Comparison of ENCODE assay signal across 12 mouse cellular contexts in genomic region chr7:97387561-97388147, GRCm38 (mm10). TPM values are rescaled to one million over a fixed set of nuclear protein-coding genes. Genes with fewer than 3 reads are reported as not detected.
A peak's percentile ranks its signal among the peaks of the same experiment; 100 is the strongest.
DNase-seq lines count a peak whose midpoint lies in the region; ATAC-seq and TF ChIP-seq lines count a peak whose summit lies in the region.
"Had no signal": no experiment of that assay in that cellular context is flagged by ENCODE, and none has a peak within 500 bp of the region (broad histone marks: within the 10 kb centered on the region; RNA-seq: fewer than 3 reads in every experiment).

No protein-coding gene starts in this region.

- peaks cover 46% of the 10 kb centered on the region for H3K36me3 ChIP-seq in hindbrain, embryonic 15.5 days
- peaks cover 7% of the 10 kb centered on the region for H3K36me3 ChIP-seq in hindbrain, embryonic 11.5 days (ENCODE audit: control insufficient read depth, insufficient read depth, low read length)
- peaks cover 3% of the 10 kb centered on the region for H3K36me3 ChIP-seq in testis, adult 2 months (ENCODE audit: control insufficient read depth, insufficient read depth, low read length)

- no peaks in the 10 kb centered on the region for H3K27me3 ChIP-seq in cerebellum, adult 2 months (ENCODE audit: control insufficient read depth, insufficient read depth, low read length)
- H3K27me3 ChIP-seq in hindbrain, embryonic 15.5 days: no peaks in the 10 kb centered on the region
- no peaks in the 10 kb centered on the region for H3K27me3 ChIP-seq in hindbrain, embryonic 11.5 days (ENCODE audit: control insufficient read depth, insufficient read depth, low read length)
- no peaks in the 10 kb centered on the region for H3K27me3 ChIP-seq in testis, adult 2 months (ENCODE audit: control insufficient read depth, insufficient read depth, low read length)
- H3K27me3 ChIP-seq: embryonic facial prominence, embryonic 12.5 days; kidney, embryonic 15.5 days had no signal

- ATAC-seq in hindbrain, embryonic 15.5 days (ENCODE audit: low FRiP score, low read depth): no peak
- ATAC-seq in hindbrain, embryonic 11.5 days (ENCODE audit: low FRiP score): no peak

- 17% methylated on average over 8 of the region's 8 CpGs for WGBS in cerebellum, adult 2 months
- 89% methylated on average over 8 of the region's 8 CpGs for WGBS in hindbrain, embryonic 15.5 days
- WGBS in hindbrain, embryonic 11.5 days: 93% methylated on average over 8 of the region's 8 CpGs

- 0 out of 2 replicates have a peak overlapping the region, but pooled peaks have one; percentile 4 for H3K4me2 ChIP-seq in hindbrain, embryonic 15.5 days
- no peak overlapping the region for H3K4me2 ChIP-seq in hindbrain, embryonic 11.5 days (replicated peaks; ENCODE audit: low read depth, low read length)
- H3K4me2 ChIP-seq: embryonic facial prominence, embryonic 12.5 days; kidney, embryonic 15.5 days had no signal

- peak overlapping the region; percentile 16 for H3K4me3 ChIP-seq in cerebellum, adult 2 months (replicated peaks; ENCODE audit: insufficient read depth, low read depth, low read length)
- H3K4me3 ChIP-seq in hindbrain, embryonic 15.5 days: no peak overlapping the region
- no peak overlapping the region for H3K4me3 ChIP-seq in hindbrain, embryonic 11.5 days (ENCODE audit: low read depth, low read length)
- no peak overlapping the region for H3K4me3 ChIP-seq in testis, adult 2 months (ENCODE audit: control insufficient read depth, low read depth, low read length)
- H3K4me3 ChIP-seq: embryonic facial prominence, embryonic 12.5 days; kidney, embryonic 15.5 days had no signal

- DNase-seq in cerebellum, adult 2 months: no peak
- no peak for DNase-seq in cerebellum, postnatal 4 days (ENCODE audit: low spot score in 2 of 2)
- DNase-seq in hindbrain, embryonic 11.5 days (ENCODE audit: low spot score): no peak
- no peak for DNase-seq in testis, postnatal 14 days (ENCODE audit: low spot score)
- DNase-seq in thymus, postnatal 4 days: peak; percentile 59
- DNase-seq in adipocyte (ENCODE audit: low spot score): no peak

- H3K9me3 ChIP-seq in hindbrain, embryonic 15.5 days: no peaks in the 10 kb centered on the region
- H3K9me3 ChIP-seq in hindbrain, embryonic 11.5 days (ENCODE audit: control insufficient read depth, low read length): no peaks in the 10 kb centered on the region
- H3K9me3 ChIP-seq: embryonic facial prominence, embryonic 12.5 days; kidney, embryonic 15.5 days had no signal

- no peak for TF ChIP-seq CTCF in cerebellum, adult 2 months (IDR thresholded peaks at IDR 0.05; ENCODE audit: borderline replicate concordance, insufficient read depth, low read depth, low read length)
- no peak for TF ChIP-seq CTCF in testis, adult 2 months (IDR thresholded peaks at IDR 0.05; ENCODE audit: control insufficient read depth, insufficient read depth, insufficient replicate concordance, low read depth, low read length)

- peak overlapping the region; percentile 92 for H3K27ac ChIP-seq in cerebellum, adult 2 months (ENCODE audit: insufficient read depth, low read length)
- peak overlapping the region; percentile 67 for H3K27ac ChIP-seq in hindbrain, embryonic 15.5 days (replicated peaks)
- H3K27ac ChIP-seq in hindbrain, embryonic 11.5 days (ENCODE audit: low read depth, low read length): no peak overlapping the region
- 0 out of 2 replicates have a peak overlapping the region, but pooled peaks have one; percentile 24 for H3K27ac ChIP-seq in testis, adult 2 months (ENCODE audit: control insufficient read depth, insufficient read depth, low read depth, low read length)
- H3K27ac ChIP-seq: embryonic facial prominence, embryonic 12.5 days; kidney, embryonic 15.5 days; liver, embryonic 14.5 days; macrophage had no signal

- H3K9ac ChIP-seq in hindbrain, embryonic 15.5 days: no peak overlapping the region
- H3K9ac ChIP-seq in hindbrain, embryonic 11.5 days (ENCODE audit: low read depth, low read length): no peak overlapping the region
- H3K9ac ChIP-seq: embryonic facial prominence, embryonic 12.5 days; kidney, embryonic 15.5 days; liver, embryonic 14.5 days had no signal

- no peak for TF ChIP-seq POLR2A in cerebellum, adult 2 months (IDR thresholded peaks at IDR 0.05; ENCODE audit: borderline replicate concordance, insufficient read depth, low read length)
- TF ChIP-seq POLR2A in testis, adult 2 months (IDR thresholded peaks at IDR 0.05; ENCODE audit: control insufficient read depth, low read depth, low read length): no peak

- H3K4me1 ChIP-seq in cerebellum, adult 2 months (ENCODE audit: control insufficient read depth, insufficient read depth, low read length): peaks cover 24% of the 10 kb centered on the region
- 0 out of 2 replicates have a peak, but pooled peaks cover 9% of the 10 kb centered on the region for H3K4me1 ChIP-seq in hindbrain, embryonic 15.5 days (replicated peaks)
- H3K4me1 ChIP-seq in hindbrain, embryonic 11.5 days (replicated peaks; ENCODE audit: control insufficient read depth, insufficient read depth, low read length): no peaks in the 10 kb centered on the region
- 0 out of 2 replicates have a peak, but pooled peaks cover 2% of the 10 kb centered on the region for H3K4me1 ChIP-seq in testis, adult 2 months (ENCODE audit: control insufficient read depth, insufficient read depth, low read length)
- H3K4me1 ChIP-seq: embryonic facial prominence, embryonic 12.5 days; kidney, embryonic 15.5 days had no signal

RNA-seq across cellular contexts. Expression of gene Ndufc2, which starts 12.1 kb away (rescaled TPM):
- 376 and 378 TPM in 2 replicates for polyA plus RNA-seq in cerebellum, adult 2 months (2012; rRNA removed)
- 440 and 478 TPM in 2 replicates for polyA plus RNA-seq in hindbrain, embryonic 15.5 days (2015; fragmentation: Nextera tagmentation; extraction: Ambion mirVana)
- polyA plus RNA-seq in hindbrain, embryonic 11.5 days (2014; fragmentation: Nextera tagmentation; extraction: Ambion mirVana): 344 and 352 TPM in 2 replicates
- 46.2 and 81.2 TPM in 2 replicates for polyA plus RNA-seq in testis, adult 2 months (2012; rRNA removed)

RNA-seq across cellular contexts. Expression of gene Alg8, which starts 16.2 kb away (rescaled TPM):
- 10.1 and 11.1 TPM in 2 replicates for polyA plus RNA-seq in cerebellum, adult 2 months (2012; rRNA removed)
- polyA plus RNA-seq in hindbrain, embryonic 15.5 days (2015; fragmentation: Nextera tagmentation; extraction: Ambion mirVana): 14.8 and 16.2 TPM in 2 replicates
- polyA plus RNA-seq in hindbrain, embryonic 11.5 days (2014; fragmentation: Nextera tagmentation; extraction: Ambion mirVana): 31.9 and 33.3 TPM in 2 replicates
- polyA plus RNA-seq in testis, adult 2 months (2012; rRNA removed): 39.4 and 50.3 TPM in 2 replicates

RNA-seq across cellular contexts. Expression of gene Thrsp, which starts 29.9 kb away (rescaled TPM):
- polyA plus RNA-seq in cerebellum, adult 2 months (2012; rRNA removed): 93.2 and 101 TPM in 2 replicates
- polyA plus RNA-seq in hindbrain, embryonic 15.5 days (2015; fragmentation: Nextera tagmentation; extraction: Ambion mirVana): 2.4 and 3.3 TPM in 2 replicates
- 0.17 and 0.35 TPM in 2 replicates for polyA plus RNA-seq in hindbrain, embryonic 11.5 days (2014; fragmentation: Nextera tagmentation; extraction: Ambion mirVana)
- 3.6 and 4.1 TPM in 2 replicates for polyA plus RNA-seq in testis, adult 2 months (2012; rRNA removed)
- polyA plus RNA-seq: macrophage had no signal

RNA-seq across cellular contexts. Expression of gene Kctd21, which starts 55.5 kb away (rescaled TPM):
- 18.4 and 18.9 TPM in 2 replicates for polyA plus RNA-seq in cerebellum, adult 2 months (2012; rRNA removed)
- 7.3 and 7.7 TPM in 2 replicates for polyA plus RNA-seq in hindbrain, embryonic 15.5 days (2015; fragmentation: Nextera tagmentation; extraction: Ambion mirVana)
- polyA plus RNA-seq in hindbrain, embryonic 11.5 days (2014; fragmentation: Nextera tagmentation; extraction: Ambion mirVana): 6.1 and 6.8 TPM in 2 replicates
- 1.2 and 1.3 TPM in 2 replicates for polyA plus RNA-seq in testis, adult 2 months (2012; rRNA removed)

RNA-seq across cellular contexts. Expression of gene Usp35, which starts 55.8 kb away (rescaled TPM):
- 19.1 and 21.7 TPM in 2 replicates for polyA plus RNA-seq in cerebellum, adult 2 months (2012; rRNA removed)
- polyA plus RNA-seq in hindbrain, embryonic 15.5 days (2015; fragmentation: Nextera tagmentation; extraction: Ambion mirVana): 3.6 and 5.2 TPM in 2 replicates
- polyA plus RNA-seq in hindbrain, embryonic 11.5 days (2014; fragmentation: Nextera tagmentation; extraction: Ambion mirVana): 2.7 and 2.9 TPM in 2 replicates
- 2.9 and 3.6 TPM in 2 replicates for polyA plus RNA-seq in testis, adult 2 months (2012; rRNA removed)

Comparison
In these comparisons a context has a peak if more than half of its experiments do, and no peak if none do; other contexts are left out.
1. RNA of gene Thrsp, which starts 29.9 kb away (polyA plus RNA-seq): 93.2 to 101 TPM in cerebellum, adult 2 months; 3.6 to 4.1 TPM in testis, adult 2 months, 2.4 to 3.3 TPM in hindbrain, embryonic 15.5 days and 0.17 to 0.35 TPM in hindbrain, embryonic 11.5 days; every median in the first group is over 10 times any median in the second.